Mouse (Mus musculus) spleen, adult 2 months (tissue): ENCODE results near the gene Itpkb. TPM values are rescaled to one million over a fixed set of nuclear protein-coding genes. Genes with fewer than 3 reads are reported as not detected.

Experiments
- DNase-seq, 2 experiments: peaks; one replicate each; pipeline versions ENCODE4 v3.0.0 to v3.0.0-alpha.2; 2012 to 2021; ENCODE audit warnings: low spot score in 2 of 2, low read depth in 1 of 2
- H3K27ac ChIP-seq: fragments of 200-500 bp; 2 replicates; pipeline ENCODE4 v1.5.1; 2012; ENCODE audit warnings: low read length, inconsistent platforms; ENCODE audit not compliant: insufficient read depth
- H3K27me3 ChIP-seq: fragments of 200-500 bp; 2 replicates; pipeline ENCODE4 v1.6.1; 2012; ENCODE audit warnings: mild to moderate bottlenecking, moderate library complexity, low read length, inconsistent platforms; ENCODE audit not compliant: control insufficient read depth, insufficient read depth
- H3K36me3 ChIP-seq: fragments of 200-500 bp; 2 replicates; pipeline ENCODE4 v1.6.1; 2012; ENCODE audit warnings: mild to moderate bottlenecking, low read length, inconsistent platforms; ENCODE audit not compliant: control insufficient read depth, insufficient read depth
- H3K4me1 ChIP-seq: fragments of 200-500 bp; 2 replicates; pipeline ENCODE4 v1.6.1; 2011; ENCODE audit warnings: inconsistent platforms; ENCODE audit not compliant: control insufficient read depth, insufficient read depth, insufficient read length
- H3K4me3 ChIP-seq: fragments of 200-500 bp; 2 replicates; pipeline ENCODE4 v1.5.1; 2011; ENCODE audit warnings: mild to moderate bottlenecking, inconsistent platforms; ENCODE audit not compliant: insufficient read depth, insufficient read length; ENCODE audit errors: extremely low read depth
- CTCF ChIP-seq: fragments of 200-500 bp; IDR thresholded peaks from 2 replicates; pipeline ENCODE4 v1.5.1; 2011; ENCODE audit warnings: mild to moderate bottlenecking, inconsistent platforms; ENCODE audit not compliant: insufficient read depth, insufficient read length, insufficient replicate concordance; ENCODE audit errors: extremely low read depth
- POLR2A ChIP-seq: fragments of 200-500 bp; IDR thresholded peaks from 2 replicates; pipeline ENCODE4 v1.6.1; 2011; ENCODE audit warnings: low read depth, low read length, inconsistent platforms
- WGBS: fragments of 180-500 bp; shearing (Covaris S2); methylation state at CpG from one replicate; pipeline ENCODE4 v1.1.7; 2018; 5-methylcytosine and 5-hydroxymethylcytosine counted together
- polyA plus RNA-seq: library from polyadenylated mRNA; depleted of rRNA; stranded (reverse); fragments of >200 nt; gene quantifications from 2 replicates; pipeline ENCODE4 v1.2.3, GENCODE M21; 2012

Gene Itpkb
- polyA plus RNA-seq, 1 experiment: 24.7 TPM

DNA sequence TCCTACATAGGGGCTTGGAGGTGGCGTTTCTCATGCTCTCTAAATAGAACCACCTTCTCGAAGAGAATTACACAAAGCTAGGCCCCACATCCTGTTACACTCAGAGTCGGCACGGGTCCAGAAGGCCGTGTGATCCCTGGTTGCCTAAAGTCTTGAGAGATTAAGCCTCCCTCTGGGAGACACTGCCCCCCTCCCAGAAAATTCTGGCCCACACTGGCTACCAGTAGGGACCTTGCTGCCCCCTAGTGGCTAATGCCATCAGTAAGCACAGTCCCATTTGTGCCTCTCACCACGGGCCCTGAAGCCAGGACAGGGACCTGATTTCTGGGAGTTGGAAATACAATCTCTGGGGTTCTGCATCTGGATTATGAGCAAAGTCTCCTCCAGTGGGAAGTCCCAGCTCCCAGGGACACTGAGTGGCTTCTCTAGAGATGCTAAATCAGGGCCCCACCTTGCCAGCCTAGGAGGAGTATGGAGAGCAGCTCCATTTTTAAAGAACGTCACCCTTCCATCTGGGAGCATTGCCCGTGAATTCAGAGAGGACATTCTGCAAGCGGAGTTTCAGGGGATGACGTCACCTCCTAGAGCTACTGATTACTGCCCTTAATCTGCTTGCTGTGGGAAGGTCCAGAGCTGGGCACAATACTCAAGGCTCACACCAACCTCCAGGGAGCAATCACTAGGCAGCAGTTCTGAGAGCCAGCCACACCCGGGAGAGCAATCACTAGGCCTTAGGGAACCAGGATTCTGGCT is 92.0 kb downstream of the Itpkb start:
- Histone ChIP-seq H3K27ac (no peak overlapping the region), H3K27me3 (no peaks in the 10 kb centered on the region), H3K36me3 (peaks cover 35% of the 10 kb centered on the region), H3K4me1 (peaks cover 12% of the 10 kb centered on the region; the same call in 1 of the 2 replicates), H3K4me3 (no peak overlapping the region)
- TF ChIP-seq POLR2A (no peak), CTCF (peak; percentile 61; the same call in 1 of the 2 replicates)
- DNase-seq: peak in 1 of 2 experiments; percentile 56
- 51% methylated on average over 11 of the region's 11 CpGs for WGBS

GRCm38 (mm10) chr1:180423008-180423639 is 92.8 kb downstream of the Itpkb start:
- H3K36me3 ChIP-seq: peaks cover 29% of the 10 kb centered on the region
- peaks cover 16% of the 10 kb centered on the region for H3K4me1 ChIP-seq
- TF ChIP-seq CTCF (no peak), POLR2A (no peak)
- peak overlapping the region; percentile 19 for H3K27ac ChIP-seq
- no peak overlapping the region for H3K4me3 ChIP-seq
- peak in 1 of 2 experiments; percentile 43 for DNase-seq
- no peaks in the 10 kb centered on the region for H3K27me3 ChIP-seq
- 15% methylated on average over 16 of the region's 16 CpGs for WGBS

- peaks cover 16% of the 10 kb centered on the region for H3K4me1 ChIP-seq
- 89% methylated on average over 3 of the region's 3 CpGs for WGBS
- TF ChIP-seq POLR2A (no peak), CTCF (no peak)
- no peaks in the 10 kb centered on the region for H3K27me3 ChIP-seq
- H3K4me3 ChIP-seq: no peak overlapping the region
- H3K36me3 ChIP-seq: peaks cover 22% of the 10 kb centered on the region
- H3K27ac ChIP-seq: no peak overlapping the region
- DNase-seq: no peak
Measured at GRCm38 (mm10) chr1:180423931-180424330, 93.6 kb downstream of the Itpkb start.

DNA sequence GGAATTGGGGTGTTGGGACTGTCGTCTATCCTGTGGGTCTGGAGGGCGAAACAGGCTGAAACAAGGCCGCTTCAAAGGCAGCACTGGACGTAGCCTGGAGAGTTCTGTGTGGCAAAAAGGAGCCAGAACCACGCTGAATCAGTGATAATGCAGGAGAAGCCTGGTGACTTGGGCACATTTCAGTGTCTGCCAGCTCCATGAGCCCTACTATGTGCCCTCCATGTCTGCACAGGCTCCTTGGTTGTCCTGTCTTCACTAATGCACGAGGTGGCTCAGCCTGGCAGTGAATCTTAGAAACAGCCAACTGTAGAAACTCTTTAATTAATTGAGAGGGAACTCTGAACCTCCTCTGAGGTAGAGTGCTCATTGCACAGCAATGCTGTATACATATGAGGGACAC is 96.1 kb downstream of the Itpkb start:
- Histone ChIP-seq H3K4me3 (no peak overlapping the region), H3K4me1 (peaks cover 14% of the 10 kb centered on the region), H3K27me3 (no peaks in the 10 kb centered on the region), H3K36me3 (peaks cover 4% of the 10 kb centered on the region), H3K27ac (no peak overlapping the region)
- DNase-seq: no peak
- 87% methylated on average over 6 of the region's 6 CpGs for WGBS
- TF ChIP-seq POLR2A (no peak), CTCF (no peak)

- Histone ChIP-seq H3K4me1 (peaks cover 9% of the 10 kb centered on the region), H3K27me3 (no peaks in the 10 kb centered on the region), H3K27ac (no peak overlapping the region), H3K4me3 (no peak overlapping the region), H3K36me3 (no peaks in the 10 kb centered on the region; the same call in 1 of the 2 replicates)
- no peak for DNase-seq
- WGBS: 35% methylated on average over 10 of the region's 10 CpGs
- TF ChIP-seq CTCF (no peak), POLR2A (no peak)
Measured at GRCm38 (mm10) chr1:180427685-180428084, 97.4 kb downstream of the Itpkb start.

- Histone ChIP-seq H3K4me3 (no peak overlapping the region), H3K27ac (no peak overlapping the region), H3K27me3 (no peaks in the 10 kb centered on the region), H3K36me3 (no peaks in the 10 kb centered on the region), H3K4me1 (peaks cover 5% of the 10 kb centered on the region)
- TF ChIP-seq CTCF (peak; percentile 90; the same call in 1 of the 2 replicates), POLR2A (no peak)
- WGBS: 7% methylated on average over 9 of the region's 9 CpGs
- peak; percentile 55 to 56 for DNase-seq
Measured at GRCm38 (mm10) chr1:180428101-180428712, 97.9 kb downstream of the Itpkb start.

DNA sequence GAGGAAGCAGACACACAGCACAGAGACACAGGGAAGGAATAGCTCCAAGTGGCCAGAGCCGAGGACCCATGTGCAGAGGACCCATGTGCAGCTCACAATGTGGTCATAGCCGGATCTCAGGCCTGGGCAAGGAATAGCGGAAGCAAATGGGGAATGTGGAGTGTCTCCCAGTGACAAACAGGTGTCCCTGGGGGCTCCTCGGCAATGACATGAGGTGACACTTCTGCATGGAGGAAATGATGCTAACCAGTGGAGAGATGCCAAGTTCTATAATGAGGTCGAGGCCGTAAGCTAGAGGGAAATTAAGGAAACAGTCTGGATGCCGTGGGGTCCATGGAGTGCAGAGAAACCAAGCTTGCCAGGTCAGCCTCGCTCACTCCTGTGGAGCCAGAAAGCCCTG is 98.6 kb downstream of the Itpkb start:
- no peaks in the 10 kb centered on the region for H3K36me3 ChIP-seq
- H3K27me3 ChIP-seq: no peaks in the 10 kb centered on the region
- H3K4me3 ChIP-seq: no peak overlapping the region
- no peak overlapping the region for H3K27ac ChIP-seq
- peaks cover 3% of the 10 kb centered on the region for H3K4me1 ChIP-seq
- WGBS: 50% methylated on average over 8 of the region's 8 CpGs
- no peak for DNase-seq
- TF ChIP-seq CTCF (no peak), POLR2A (no peak)
